Mouse (Mus musculus) liver, embryonic 13.5 days (tissue): ENCODE measurements at regions not wholly inside any gene's neighbourhood (a gene's known extent, or its start where the extent isn't known, plus 50 kb on each side); places are given as distances from the start of the nearest gene placed in this dataset. TPM values are rescaled to one million over a fixed set of nuclear protein-coding genes. Genes with fewer than 3 reads are reported as not detected.

Experiments
- ATAC-seq: fragments of 200-750 bp; cut with Nextera tagmentation; 2 replicates; pipeline ENCODE4 v1.8.0; 2017; ENCODE audit warnings: low read depth, mild to moderate bottlenecking, moderate number of reproducible peaks, moderate library complexity
- DNase-seq: peaks from one replicate; pipeline ENCODE4 v3.0.0; 2022
- H3K27ac ChIP-seq: fragments of 300-500 bp; sonication (generic); 2 replicates; pipeline ENCODE4 v1.5.1; 2015; ENCODE audit warnings: moderate library complexity, mild to moderate bottlenecking, inconsistent platforms
- H3K27me3 ChIP-seq: fragments of 300-500 bp; sonication (generic); 2 replicates; pipeline ENCODE4 v1.6.1; 2015; ENCODE audit warnings: mild to moderate bottlenecking, inconsistent platforms
- H3K36me3 ChIP-seq: fragments of 300-500 bp; sonication (generic); 2 replicates; pipeline ENCODE4 v1.6.1; 2015; ENCODE audit warnings: mild to moderate bottlenecking, inconsistent platforms
- H3K4me1 ChIP-seq: fragments of 300-500 bp; sonication (generic); replicated peaks from 2 replicates; pipeline ENCODE4 v1.6.1; 2015; ENCODE audit warnings: inconsistent platforms
- H3K4me2 ChIP-seq: fragments of 300-500 bp; sonication (generic); 2 replicates; pipeline ENCODE4 v1.6.1; 2015; ENCODE audit warnings: inconsistent platforms, mild to moderate bottlenecking, moderate library complexity
- H3K4me3 ChIP-seq: fragments of 300-500 bp; sonication (generic); replicated peaks from 2 replicates; pipeline ENCODE4 v1.5.1; 2015; ENCODE audit warnings: mild to moderate bottlenecking, inconsistent platforms
- H3K9ac ChIP-seq: fragments of 300-500 bp; sonication (generic); 2 replicates; pipeline ENCODE4 v1.6.1; 2015; ENCODE audit warnings: mild to moderate bottlenecking, inconsistent platforms
- H3K9me3 ChIP-seq: fragments of 300-500 bp; sonication (generic); replicated peaks from 2 replicates; pipeline ENCODE4 v1.6.1; 2016; ENCODE audit warnings: inconsistent platforms
- WGBS: fragments of 180-500 bp; shearing (Covaris S2); methylation state at CpG from one replicate; pipeline ENCODE4 v1.1.7; 2015; ENCODE audit not compliant: insufficient replicate concordance; 5-methylcytosine and 5-hydroxymethylcytosine counted together
- microRNA-seq: library from miRNA; unstranded; fragments of <30 nt; microRNA quantifications from one replicate; pipeline ENCODE4, GENCODE M21; 2016

GRCm38 (mm10) chr3:151366707-151367306 lies 70.9 kb upstream of the Adgrl4 start:
- H3K9me3 ChIP-seq = no peaks in the 10 kb centered on the region
- H3K27me3 ChIP-seq = no peaks in the 10 kb centered on the region
- no peak overlapping the region for H3K27ac ChIP-seq
- H3K9ac ChIP-seq = no peak overlapping the region
- H3K4me3 ChIP-seq = no peak overlapping the region
- no peaks in the 10 kb centered on the region for H3K36me3 ChIP-seq
- H3K4me2 ChIP-seq = no peak overlapping the region
- ATAC-seq (no peak), DNase-seq (no peak)
- 68% methylated on average over 4 of the region's 4 CpGs for WGBS
- no peaks in the 10 kb centered on the region for H3K4me1 ChIP-seq

DNA sequence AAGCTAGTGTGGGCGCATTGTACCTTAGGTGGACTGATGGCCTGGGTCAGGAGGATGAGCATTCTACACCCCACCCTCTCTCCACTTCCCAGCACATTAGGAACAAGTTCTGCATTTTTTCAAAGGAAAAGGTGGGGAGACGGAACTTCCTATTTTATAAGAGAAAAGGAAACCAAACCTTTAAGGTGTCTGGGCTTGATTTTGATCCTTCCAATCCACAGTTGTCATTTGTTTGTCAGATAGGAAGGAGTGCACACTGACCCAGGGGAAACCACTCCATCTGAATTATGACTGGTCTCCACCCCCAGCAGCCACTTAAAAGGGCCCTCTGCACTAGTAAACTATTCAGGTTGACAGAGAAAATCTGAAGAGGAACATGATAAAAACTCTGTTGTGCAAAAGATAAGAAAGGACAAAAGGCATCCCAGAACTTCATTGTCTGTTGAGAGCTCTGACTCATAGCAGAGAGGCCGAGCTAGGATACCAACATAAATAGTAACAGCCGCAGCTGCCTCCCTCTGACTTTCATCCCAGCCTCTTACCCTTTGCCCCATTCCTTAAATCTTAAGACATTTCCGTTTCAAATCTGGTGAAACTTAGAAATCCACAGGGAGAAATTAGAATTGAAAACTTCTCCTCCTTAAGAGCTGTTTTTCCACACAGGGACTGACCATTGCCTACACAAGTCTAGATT lies 54.2 kb upstream of the Adgrl4 start:
- no peak for DNase-seq

DNA sequence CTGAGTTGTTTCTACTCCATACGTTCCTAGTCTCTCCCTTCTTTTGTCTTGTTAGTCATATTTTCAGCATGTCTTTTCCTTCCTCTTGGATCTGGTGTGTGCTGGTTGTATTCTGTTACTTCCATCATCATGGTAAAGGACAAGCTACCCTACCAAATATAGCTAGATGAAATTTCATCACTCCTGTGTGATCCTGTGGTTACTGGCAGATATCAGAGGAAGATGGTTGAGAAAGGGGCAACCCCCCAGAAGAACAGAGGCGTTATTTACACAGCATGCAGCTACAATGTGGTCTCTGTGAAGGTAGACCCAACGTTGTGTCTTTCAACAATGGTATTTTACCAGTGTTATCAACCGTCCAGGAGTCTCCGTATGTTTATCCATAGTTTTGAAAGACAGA lies 52.8 kb upstream of the Adgrl4 start:
- no peak overlapping the region for H3K9ac ChIP-seq
- H3K4me2 ChIP-seq = no peak overlapping the region
- 45% methylated on average over 5 of the region's 5 CpGs for WGBS
- no peaks in the 10 kb centered on the region for H3K9me3 ChIP-seq
- H3K27me3 ChIP-seq = no peaks in the 10 kb centered on the region
- ATAC-seq (no peak), DNase-seq (no peak)
- no peaks in the 10 kb centered on the region for H3K36me3 ChIP-seq
- H3K4me3 ChIP-seq = no peak overlapping the region
- H3K4me1 ChIP-seq = no peaks in the 10 kb centered on the region
- H3K27ac ChIP-seq = no peak overlapping the region

More for the DNA sequence above, 54.2 kb upstream of the Adgrl4 start:
- ATAC-seq = no peak
- Histone ChIP-seq H3K27me3 (no peaks in the 10 kb centered on the region), H3K9ac (no peak overlapping the region), H3K27ac (no peak overlapping the region), H3K4me1 (no peaks in the 10 kb centered on the region), H3K4me3 (no peak overlapping the region), H3K9me3 (no peaks in the 10 kb centered on the region), H3K36me3 (no peaks in the 10 kb centered on the region), H3K4me2 (no peak overlapping the region)
- 16% methylated on average over 5 of the region's 5 CpGs for WGBS

- Histone ChIP-seq H3K4me3 (no peak overlapping the region), H3K4me1 (no peaks in the 10 kb centered on the region), H3K36me3 (no peaks in the 10 kb centered on the region), H3K27ac (no peak overlapping the region), H3K9me3 (no peaks in the 10 kb centered on the region), H3K27me3 (no peaks in the 10 kb centered on the region), H3K9ac (no peak overlapping the region), H3K4me2 (no peak overlapping the region)
- ATAC-seq (no peak), DNase-seq (no peak)
- 19% methylated on average over 5 of the region's 5 CpGs for WGBS
These were observed 51.6 kb upstream of the Adgrl4 start for GRCm38 (mm10) chr3:151386103-151386502.

Small RNA genes lying in the stretch of these regions (microRNA-seq; reads per million reads assigned to microRNA genes)
- gene Mir3963 = not detected
